Mouse (Mus musculus): ENCODE results near the gene Tshb. TPM values are rescaled to one million over a fixed set of nuclear protein-coding genes. Genes with fewer than 3 reads are reported as not detected.

Tshb gene
- polyA plus RNA-seq, 1 experiment, result not detected

DNA sequence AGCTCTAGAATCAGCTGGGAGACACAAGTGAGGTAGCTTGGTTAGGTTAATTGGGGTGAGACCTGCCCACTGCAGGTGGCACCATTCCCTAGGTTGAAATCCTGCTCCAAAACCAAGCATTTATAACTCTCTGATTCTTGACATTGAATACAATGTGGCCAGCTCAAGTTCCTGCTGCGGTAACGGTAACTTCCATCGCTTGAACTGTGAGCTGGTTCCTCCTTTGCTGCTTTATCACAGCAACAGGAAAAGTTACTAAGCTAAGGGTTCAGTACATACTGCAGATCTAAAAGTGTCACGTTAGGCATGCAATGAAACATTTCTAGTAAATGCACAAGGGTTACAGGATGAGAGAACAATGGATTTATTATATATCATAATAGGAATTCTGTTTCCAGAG lies 49.9 kb downstream of the Tshb start:
- no peak overlapping the region for H3K27ac ChIP-seq (ENCODE audit: insufficient read depth, low read length)
- TF ChIP-seq CTCF (IDR thresholded peaks at IDR 0.05; ENCODE audit: low read depth, low read length) (no peak), POLR2A (IDR thresholded peaks at IDR 0.05; ENCODE audit: insufficient read depth, low read length) (no peak), EP300 (IDR thresholded peaks at IDR 0.05; ENCODE audit: insufficient read depth, low read depth, low read length) (no peak)
- H3K27me3 ChIP-seq (ENCODE audit: control insufficient read depth, insufficient read depth, low read length, poor library complexity, severe bottlenecking), result no peaks in the 10 kb centered on the region
- H3K9ac ChIP-seq (ENCODE audit: low read depth, poor library complexity, severe bottlenecking), result no peak overlapping the region
- no peaks in the 10 kb centered on the region for H3K36me3 ChIP-seq (ENCODE audit: control insufficient read depth, insufficient read depth, low read length, poor library complexity, severe bottlenecking)
- no peaks in the 10 kb centered on the region for H3K9me3 ChIP-seq (replicated peaks; ENCODE audit: control insufficient read depth, insufficient read depth, low read length, poor library complexity, severe bottlenecking)
- no peaks in the 10 kb centered on the region for H3K4me1 ChIP-seq (ENCODE audit: control insufficient read depth, insufficient read depth, low read length)
- H3K4me3 ChIP-seq (ENCODE audit: low read depth, low read length), result no peak overlapping the region

GRCm38 (mm10) chr3:102731112-102731511 lies 51.4 kb downstream of the Tshb start:
- Histone ChIP-seq H3K4me3 (ENCODE audit: low read depth, low read length) (no peak overlapping the region), H3K9me3 (replicated peaks; ENCODE audit: control insufficient read depth, insufficient read depth, low read length, poor library complexity, severe bottlenecking) (no peaks in the 10 kb centered on the region), H3K9ac (ENCODE audit: low read depth, poor library complexity, severe bottlenecking) (no peak overlapping the region), H3K4me1 (ENCODE audit: control insufficient read depth, insufficient read depth, low read length) (no peaks in the 10 kb centered on the region), H3K36me3 (ENCODE audit: control insufficient read depth, insufficient read depth, low read length, poor library complexity, severe bottlenecking) (no peaks in the 10 kb centered on the region), H3K27ac (ENCODE audit: insufficient read depth, low read length) (no peak overlapping the region), H3K27me3 (ENCODE audit: control insufficient read depth, insufficient read depth, low read length, poor library complexity, severe bottlenecking) (no peaks in the 10 kb centered on the region)
- TF ChIP-seq EP300 (IDR thresholded peaks at IDR 0.05; ENCODE audit: insufficient read depth, low read depth, low read length) (no peak), POLR2A (IDR thresholded peaks at IDR 0.05; ENCODE audit: insufficient read depth, low read length) (no peak), CTCF (IDR thresholded peaks at IDR 0.05; ENCODE audit: low read depth, low read length) (no peak)

GRCm38 (mm10) chr3:102729416-102729815 lies 53.1 kb downstream of the Tshb start:
- H3K4me3 ChIP-seq (ENCODE audit: low read depth, low read length), result no peak overlapping the region
- no peak overlapping the region for H3K27ac ChIP-seq (ENCODE audit: insufficient read depth, low read length)
- TF ChIP-seq EP300 (IDR thresholded peaks at IDR 0.05; ENCODE audit: insufficient read depth, low read depth, low read length) (no peak), CTCF (IDR thresholded peaks at IDR 0.05; ENCODE audit: low read depth, low read length) (no peak), POLR2A (IDR thresholded peaks at IDR 0.05; ENCODE audit: insufficient read depth, low read length) (no peak)

More at GRCm38 (mm10) chr3:102729416-102729815, 53.1 kb downstream of the Tshb start:
- Histone ChIP-seq H3K36me3 (ENCODE audit: control insufficient read depth, insufficient read depth, low read length, poor library complexity, severe bottlenecking) (no peaks in the 10 kb centered on the region), H3K4me1 (ENCODE audit: control insufficient read depth, insufficient read depth, low read length) (no peaks in the 10 kb centered on the region), H3K9ac (ENCODE audit: low read depth, poor library complexity, severe bottlenecking) (no peak overlapping the region), H3K9me3 (replicated peaks; ENCODE audit: control insufficient read depth, insufficient read depth, low read length, poor library complexity, severe bottlenecking) (no peaks in the 10 kb centered on the region), H3K27me3 (ENCODE audit: control insufficient read depth, insufficient read depth, low read length, poor library complexity, severe bottlenecking) (no peaks in the 10 kb centered on the region)

Other genes starting within 250 kb of the Tshb start
- gene Tspan2, start 48.2 kb downstream of the Tshb start, polyA plus RNA-seq (2011; ENCODE audit: insufficient read depth, insufficient read length, low read depth, missing spikeins), result 9.2 and 9.3 TPM in 2 replicates
- gene Sycp1, start 153.4 kb upstream of the Tshb start, polyA plus RNA-seq (2011; ENCODE audit: insufficient read depth, insufficient read length, low read depth, missing spikeins), result 1.8 and 3.7 TPM in 2 replicates
- gene Nr1h5, start 181.4 kb upstream of the Tshb start, polyA plus RNA-seq (2011; ENCODE audit: insufficient read depth, insufficient read length, low read depth, missing spikeins), result not detected in 2 replicates
- gene Sike1, start 213.0 kb upstream of the Tshb start, polyA plus RNA-seq (2011; ENCODE audit: insufficient read depth, insufficient read length, low read depth, missing spikeins), result 57.4 and 65.5 TPM in 2 replicates
- gene Csde1, start 237.7 kb upstream of the Tshb start, polyA plus RNA-seq (2011; ENCODE audit: insufficient read depth, insufficient read length, low read depth, missing spikeins), result 465 and 518 TPM in 2 replicates